Mouse (Mus musculus) forebrain, postnatal 0 days (tissue): ENCODE results near the gene 1700028J19Rik. TPM values are rescaled to one million over a fixed set of nuclear protein-coding genes. Genes with fewer than 3 reads are reported as not detected.

Experiments
- polyA plus RNA-seq: library from polyadenylated mRNA; unstranded; fragments of >200 nt; fragmentation: Nextera tagmentation; extraction: Ambion mirVana; gene quantifications from 2 replicates; pipeline ENCODE4 v1.2.1, GENCODE M21; 2015
- total RNA-seq: library from RNA; depleted of rRNA; stranded (reverse); fragments of >200 nt; gene quantifications from 2 replicates; pipeline ENCODE4 v1.2.3, GENCODE M21; 2014; rRNA removed

Gene 1700028J19Rik
- total and polyA plus RNA-seq, 2 experiments from 2014 or later, result 0.29 to 2.3 TPM

Other genes with a start within 250 kb of the 1700028J19Rik start
- not detected in 2 replicates for gene Klk1b26, start 234.5 kb downstream of the 1700028J19Rik start, total RNA-seq
- not detected in 2 replicates for gene Klk1b26, start 234.5 kb downstream of the 1700028J19Rik start, polyA plus RNA-seq
- gene Klk1b27, start 194.4 kb downstream of the 1700028J19Rik start, total RNA-seq, result not detected in 2 replicates
- not detected in 2 replicates for gene Klk1b27, start 194.4 kb downstream of the 1700028J19Rik start, polyA plus RNA-seq
- gene Klk1b21, start 144.4 kb downstream of the 1700028J19Rik start, total RNA-seq, result not detected in 2 replicates
- gene Klk1b21, start 144.4 kb downstream of the 1700028J19Rik start, polyA plus RNA-seq, result not detected in 2 replicates
- gene Klk1b22, start 134.0 kb downstream of the 1700028J19Rik start, total RNA-seq, result not detected in 2 replicates
- not detected in 2 replicates for gene Klk1b22, start 134.0 kb downstream of the 1700028J19Rik start, polyA plus RNA-seq
- gene Klk1b16, start 109.9 kb downstream of the 1700028J19Rik start, total RNA-seq, result not detected in 2 replicates
- not detected in 2 replicates for gene Klk1b16, start 109.9 kb downstream of the 1700028J19Rik start, polyA plus RNA-seq
- gene Klk1b24, start 58.5 kb downstream of the 1700028J19Rik start, total RNA-seq, result not detected in 2 replicates
- gene Klk1b24, start 58.5 kb downstream of the 1700028J19Rik start, polyA plus RNA-seq, result not detected in 2 replicates
- not detected in 2 replicates for gene Klk1b3, start 48.5 kb downstream of the 1700028J19Rik start, total RNA-seq
- not detected in 2 replicates for gene Klk1b3, start 48.5 kb downstream of the 1700028J19Rik start, polyA plus RNA-seq
- gene Klk1b4, start 39.3 kb downstream of the 1700028J19Rik start, total RNA-seq, result not detected in 2 replicates
- gene Klk1b4, start 39.3 kb downstream of the 1700028J19Rik start, polyA plus RNA-seq, result not detected in 2 replicates
- gene Klk1b5, start 30.8 kb downstream of the 1700028J19Rik start, total RNA-seq, result not detected in 2 replicates
- not detected in 2 replicates for gene Klk1b5, start 30.8 kb downstream of the 1700028J19Rik start, polyA plus RNA-seq
- gene Klk1, start 21.3 kb downstream of the 1700028J19Rik start, total RNA-seq, result not detected in 2 replicates
- not detected in 2 replicates for gene Klk1, start 21.3 kb downstream of the 1700028J19Rik start, polyA plus RNA-seq
- not detected in 2 replicates for gene Gm36864, start 10.5 kb downstream of the 1700028J19Rik start, total RNA-seq
- not detected in 2 replicates for gene Gm36864, start 10.5 kb downstream of the 1700028J19Rik start, polyA plus RNA-seq
- gene 2410002F23Rik, start within 50 bp of the 1700028J19Rik start, total RNA-seq, result 250 and 333 TPM in 2 replicates
- 312 and 332 TPM in 2 replicates for gene 2410002F23Rik, start within 50 bp of the 1700028J19Rik start, polyA plus RNA-seq
- not detected in 2 replicates for gene Acp4, start 10.7 kb upstream of the 1700028J19Rik start, total RNA-seq
- 0.12 TPM in 1 of 2 replicates, not detected in the other for gene Acp4, start 10.7 kb upstream of the 1700028J19Rik start, polyA plus RNA-seq
- not detected in 2 replicates for gene Gm15517, start 14.8 kb upstream of the 1700028J19Rik start, total RNA-seq
- not detected in 2 replicates for gene Gm15517, start 14.8 kb upstream of the 1700028J19Rik start, polyA plus RNA-seq
- gene Clec11a, start 60.2 kb upstream of the 1700028J19Rik start, total RNA-seq, result 3.8 and 4.7 TPM in 2 replicates
- 3.7 and 4.3 TPM in 2 replicates for gene Clec11a, start 60.2 kb upstream of the 1700028J19Rik start, polyA plus RNA-seq
- gene Shank1, start 63.6 kb upstream of the 1700028J19Rik start, total RNA-seq, result 31.1 and 34.2 TPM in 2 replicates
- 15.4 and 29.7 TPM in 2 replicates for gene Shank1, start 63.6 kb upstream of the 1700028J19Rik start, polyA plus RNA-seq
- 48.2 and 77.2 TPM in 2 replicates for gene Syt3, start 137.4 kb upstream of the 1700028J19Rik start, total RNA-seq
- gene Syt3, start 137.4 kb upstream of the 1700028J19Rik start, polyA plus RNA-seq, result 43.9 and 55.0 TPM in 2 replicates
- 1.3 and 7.3 TPM in 2 replicates for gene 1700008O03Rik, start 139.1 kb upstream of the 1700028J19Rik start, total RNA-seq
- gene 1700008O03Rik, start 139.1 kb upstream of the 1700028J19Rik start, polyA plus RNA-seq, result 2.7 and 3.5 TPM in 2 replicates
- gene Lrrc4b, start 182.3 kb upstream of the 1700028J19Rik start, total RNA-seq, result 347 and 391 TPM in 2 replicates
- gene Lrrc4b, start 182.3 kb upstream of the 1700028J19Rik start, polyA plus RNA-seq, result 19.5 and 22.2 TPM in 2 replicates
- gene Aspdh, start 218.7 kb upstream of the 1700028J19Rik start, total RNA-seq, result 4.4 and 20.3 TPM in 2 replicates
- gene Aspdh, start 218.7 kb upstream of the 1700028J19Rik start, polyA plus RNA-seq, result 1.6 and 2.2 TPM in 2 replicates
- 27.6 and 39.3 TPM in 2 replicates for gene Josd2, start 221.3 kb upstream of the 1700028J19Rik start, total RNA-seq
- gene Josd2, start 221.3 kb upstream of the 1700028J19Rik start, polyA plus RNA-seq, result 28.6 and 31.7 TPM in 2 replicates
- gene Emc10, start 249.8 kb upstream of the 1700028J19Rik start, total RNA-seq, result 212 and 238 TPM in 2 replicates
- gene Emc10, start 249.8 kb upstream of the 1700028J19Rik start, polyA plus RNA-seq, result 168 and 171 TPM in 2 replicates
- gene Fam71e1, start 249.9 kb upstream of the 1700028J19Rik start, total RNA-seq, result 21.1 and 22.0 TPM in 2 replicates
- 23.1 and 27.2 TPM in 2 replicates for gene Fam71e1, start 249.9 kb upstream of the 1700028J19Rik start, polyA plus RNA-seq